Mouse (Mus musculus): ENCODE data around the gene Cdkal1.

Gene Cdkal1

GRCm38 (mm10) chr13:29502481-29503146 is 352.9 kb downstream of the Cdkal1 start:
- no peak for DNase-seq (ENCODE audit: low spot score in 2 of 2)

GRCm38 (mm10) chr13:29501173-29501572 is 354.3 kb downstream of the Cdkal1 start:
- DNase-seq (ENCODE audit: low spot score in 2 of 2): no peak

- DNase-seq (ENCODE audit: low spot score in 2 of 2): no peak
Observed at GRCm38 (mm10) chr13:29499750-29500149, 355.7 kb downstream of the Cdkal1 start.

- DNase-seq (ENCODE audit: low spot score in 2 of 2): no peak
Observed at GRCm38 (mm10) chr13:29497286-29497685, 358.2 kb downstream of the Cdkal1 start.

- DNase-seq (ENCODE audit: low spot score in 2 of 2): no peak
Observed at GRCm38 (mm10) chr13:29490341-29490740, 365.1 kb downstream of the Cdkal1 start.

- no peak for DNase-seq (ENCODE audit: low spot score in 2 of 2)
Observed at GRCm38 (mm10) chr13:29489476-29489875, 366.0 kb downstream of the Cdkal1 start.

- no peak for DNase-seq (ENCODE audit: low spot score in 2 of 2)
Observed at GRCm38 (mm10) chr13:29486709-29487108, 368.8 kb downstream of the Cdkal1 start.

GRCm38 (mm10) chr13:29483950-29484349 is 371.5 kb downstream of the Cdkal1 start:
- DNase-seq (ENCODE audit: low spot score in 2 of 2): no peak

- no peak for DNase-seq (ENCODE audit: low spot score in 2 of 2)
Observed at GRCm38 (mm10) chr13:29482147-29482863, 373.2 kb downstream of the Cdkal1 start.

- no peak for DNase-seq (ENCODE audit: low spot score in 2 of 2)
Observed at GRCm38 (mm10) chr13:29476421-29476820, 379.1 kb downstream of the Cdkal1 start.

- DNase-seq (ENCODE audit: low spot score in 2 of 2): no peak
Observed at GRCm38 (mm10) chr13:29474301-29474700, 381.2 kb downstream of the Cdkal1 start.

GRCm38 (mm10) chr13:29473779-29474178 is 381.7 kb downstream of the Cdkal1 start:
- DNase-seq (ENCODE audit: low spot score in 2 of 2): no peak

GRCm38 (mm10) chr13:29462271-29462670 is 393.2 kb downstream of the Cdkal1 start:
- no peak for DNase-seq (ENCODE audit: low spot score in 2 of 2)

- DNase-seq (ENCODE audit: low spot score in 2 of 2): no peak
Observed at GRCm38 (mm10) chr13:29460741-29461140, 394.7 kb downstream of the Cdkal1 start.

GRCm38 (mm10) chr13:29458385-29458784 is 397.1 kb downstream of the Cdkal1 start:
- no peak for DNase-seq (ENCODE audit: low spot score in 2 of 2)

- no peak for DNase-seq (ENCODE audit: low spot score in 2 of 2)
Observed at GRCm38 (mm10) chr13:29437067-29437466, 418.4 kb downstream of the Cdkal1 start.

GRCm38 (mm10) chr13:29434726-29435125 is 420.7 kb downstream of the Cdkal1 start:
- no peak for DNase-seq (ENCODE audit: low spot score in 2 of 2)

GRCm38 (mm10) chr13:29430919-29431318 is 424.6 kb downstream of the Cdkal1 start:
- peak in 1 of 2 experiments; percentile 25 for DNase-seq (ENCODE audit: low spot score in 2 of 2)

GRCm38 (mm10) chr13:29429877-29430276 is 425.6 kb downstream of the Cdkal1 start:
- DNase-seq (ENCODE audit: low spot score in 2 of 2): no peak

- no peak for DNase-seq (ENCODE audit: low spot score in 2 of 2)
Observed at GRCm38 (mm10) chr13:29429196-29429595, 426.3 kb downstream of the Cdkal1 start.

GRCm38 (mm10) chr13:29416450-29417136 is 438.9 kb downstream of the Cdkal1 start:
- DNase-seq (ENCODE audit: low spot score in 2 of 2): no peak

GRCm38 (mm10) chr13:29415967-29416366 is 439.5 kb downstream of the Cdkal1 start:
- no peak for DNase-seq (ENCODE audit: low spot score in 2 of 2)

GRCm38 (mm10) chr13:29414878-29415277 is 440.6 kb downstream of the Cdkal1 start:
- no peak for DNase-seq (ENCODE audit: low spot score in 2 of 2)
